Mouse (Mus musculus): ENCODE data around the gene Rela.
A peak's percentile ranks its signal among the peaks of the same experiment; 100 is the strongest.

Rela gene

GRCm38 (mm10) chr19:5612762-5613411, 24.4 kb upstream of the Rela start:
- DNase-seq (ENCODE audit: low read depth, low spot score) = no peak
- peaks cover 4% of the 10 kb centered on the region for H3K36me3 ChIP-seq (ENCODE audit: control insufficient read depth, insufficient read depth, low read length, poor library complexity, severe bottlenecking)
- H3K27me3 ChIP-seq (ENCODE audit: control insufficient read depth, insufficient read depth, low read length, poor library complexity, severe bottlenecking) = no peaks in the 10 kb centered on the region

GRCm38 (mm10) chr19:5614953-5615352, 22.3 kb upstream of the Rela start:
- Histone ChIP-seq H3K27me3 (ENCODE audit: control insufficient read depth, insufficient read depth, low read length, poor library complexity, severe bottlenecking) (no peaks in the 10 kb centered on the region), H3K36me3 (ENCODE audit: control insufficient read depth, insufficient read depth, low read length, poor library complexity, severe bottlenecking) (no peaks in the 10 kb centered on the region)
- no peak for DNase-seq (ENCODE audit: low read depth, low spot score)

GRCm38 (mm10) chr19:5620007-5620406, 17.3 kb upstream of the Rela start:
- DNase-seq (ENCODE audit: low read depth, low spot score) = no peak
- Histone ChIP-seq H3K27me3 (ENCODE audit: control insufficient read depth, insufficient read depth, low read length, poor library complexity, severe bottlenecking) (no peaks in the 10 kb centered on the region), H3K36me3 (ENCODE audit: control insufficient read depth, insufficient read depth, low read length, poor library complexity, severe bottlenecking) (no peaks in the 10 kb centered on the region)

- no peaks in the 10 kb centered on the region for H3K27me3 ChIP-seq (ENCODE audit: control insufficient read depth, insufficient read depth, low read length, poor library complexity, severe bottlenecking)
- H3K36me3 ChIP-seq (ENCODE audit: control insufficient read depth, insufficient read depth, low read length, poor library complexity, severe bottlenecking) = no peaks in the 10 kb centered on the region
- no peak for DNase-seq (ENCODE audit: low read depth, low spot score)
Observed at GRCm38 (mm10) chr19:5621884-5622283, 15.4 kb upstream of the Rela start.

- H3K36me3 ChIP-seq (ENCODE audit: control insufficient read depth, insufficient read depth, low read length, poor library complexity, severe bottlenecking) = no peaks in the 10 kb centered on the region
- DNase-seq (ENCODE audit: low read depth, low spot score) = no peak
- H3K27me3 ChIP-seq (ENCODE audit: control insufficient read depth, insufficient read depth, low read length, poor library complexity, severe bottlenecking) = no peaks in the 10 kb centered on the region
Observed at GRCm38 (mm10) chr19:5625311-5625710, 12.0 kb upstream of the Rela start.

GRCm38 (mm10) chr19:5629907-5630306, 7.4 kb upstream of the Rela start:
- H3K27me3 ChIP-seq (ENCODE audit: control insufficient read depth, insufficient read depth, low read length, poor library complexity, severe bottlenecking) = no peaks in the 10 kb centered on the region
- DNase-seq (ENCODE audit: low read depth, low spot score) = no peak
- H3K36me3 ChIP-seq (ENCODE audit: control insufficient read depth, insufficient read depth, low read length, poor library complexity, severe bottlenecking) = no peaks in the 10 kb centered on the region

GRCm38 (mm10) chr19:5632120-5632519, 5.2 kb upstream of the Rela start:
- DNase-seq (ENCODE audit: low read depth, low spot score) = no peak
- Histone ChIP-seq H3K36me3 (ENCODE audit: control insufficient read depth, insufficient read depth, low read length, poor library complexity, severe bottlenecking) (no peaks in the 10 kb centered on the region), H3K27me3 (ENCODE audit: control insufficient read depth, insufficient read depth, low read length, poor library complexity, severe bottlenecking) (no peaks in the 10 kb centered on the region; the same call in 1 of the 2 replicates)

GRCm38 (mm10) chr19:5636036-5636570, 1.2 kb upstream of the Rela start:
- Histone ChIP-seq H3K36me3 (ENCODE audit: control insufficient read depth, insufficient read depth, low read length, poor library complexity, severe bottlenecking) (peaks cover 10% of the 10 kb centered on the region), H3K27me3 (ENCODE audit: control insufficient read depth, insufficient read depth, low read length, poor library complexity, severe bottlenecking) (no peaks in the 10 kb centered on the region; the same call in 1 of the 2 replicates)
- DNase-seq (ENCODE audit: low read depth, low spot score) = no peak

- DNase-seq (ENCODE audit: low read depth, low spot score) = peak; percentile 32
- no peaks in the 10 kb centered on the region; the same call in 1 of the 2 replicates for H3K27me3 ChIP-seq (ENCODE audit: control insufficient read depth, insufficient read depth, low read length, poor library complexity, severe bottlenecking)
Observed at GRCm38 (mm10) chr19:5636571-5637041, 677 bp upstream of the Rela start.

GRCm38 (mm10) chr19:5638416-5639005, 1.2 kb downstream of the Rela start:
- no peaks in the 10 kb centered on the region; the same call in 1 of the 2 replicates for H3K27me3 ChIP-seq (ENCODE audit: control insufficient read depth, insufficient read depth, low read length, poor library complexity, severe bottlenecking)
- no peak for DNase-seq (ENCODE audit: low read depth, low spot score)
- peaks cover 19% of the 10 kb centered on the region for H3K36me3 ChIP-seq (ENCODE audit: control insufficient read depth, insufficient read depth, low read length, poor library complexity, severe bottlenecking)

More at GRCm38 (mm10) chr19:5636571-5637041, 677 bp upstream of the Rela start:
- H3K36me3 ChIP-seq (ENCODE audit: control insufficient read depth, insufficient read depth, low read length, poor library complexity, severe bottlenecking) = peaks cover 11% of the 10 kb centered on the region

- peaks cover 28% of the 10 kb centered on the region for H3K36me3 ChIP-seq (ENCODE audit: control insufficient read depth, insufficient read depth, low read length, poor library complexity, severe bottlenecking)
- DNase-seq (ENCODE audit: low read depth, low spot score) = no peak
- H3K27me3 ChIP-seq (ENCODE audit: control insufficient read depth, insufficient read depth, low read length, poor library complexity, severe bottlenecking) = no peaks in the 10 kb centered on the region; the same call in 1 of the 2 replicates
Observed at GRCm38 (mm10) chr19:5640339-5640738, 3.1 kb downstream of the Rela start.

- no peak for DNase-seq (ENCODE audit: low read depth, low spot score)
- peaks cover 32% of the 10 kb centered on the region for H3K36me3 ChIP-seq (ENCODE audit: control insufficient read depth, insufficient read depth, low read length, poor library complexity, severe bottlenecking)
- no peaks in the 10 kb centered on the region; the same call in 1 of the 2 replicates for H3K27me3 ChIP-seq (ENCODE audit: control insufficient read depth, insufficient read depth, low read length, poor library complexity, severe bottlenecking)
Observed at GRCm38 (mm10) chr19:5641021-5641420, 3.7 kb downstream of the Rela start.

GRCm38 (mm10) chr19:5641641-5642040, 4.4 kb downstream of the Rela start:
- DNase-seq (ENCODE audit: low read depth, low spot score) = no peak
- Histone ChIP-seq H3K36me3 (ENCODE audit: control insufficient read depth, insufficient read depth, low read length, poor library complexity, severe bottlenecking) (peaks cover 32% of the 10 kb centered on the region), H3K27me3 (ENCODE audit: control insufficient read depth, insufficient read depth, low read length, poor library complexity, severe bottlenecking) (no peaks in the 10 kb centered on the region)

- H3K36me3 ChIP-seq (ENCODE audit: control insufficient read depth, insufficient read depth, low read length, poor library complexity, severe bottlenecking) = peaks cover 33% of the 10 kb centered on the region
- no peak for DNase-seq (ENCODE audit: low read depth, low spot score)
- no peaks in the 10 kb centered on the region for H3K27me3 ChIP-seq (ENCODE audit: control insufficient read depth, insufficient read depth, low read length, poor library complexity, severe bottlenecking)
Observed at GRCm38 (mm10) chr19:5645280-5645679, 8.0 kb downstream of the Rela start.

GRCm38 (mm10) chr19:5646731-5647330, 9.5 kb downstream of the Rela start:
- no peak for DNase-seq (ENCODE audit: low read depth, low spot score)
- peaks cover 40% of the 10 kb centered on the region for H3K36me3 ChIP-seq (ENCODE audit: control insufficient read depth, insufficient read depth, low read length, poor library complexity, severe bottlenecking)
- no peaks in the 10 kb centered on the region for H3K27me3 ChIP-seq (ENCODE audit: control insufficient read depth, insufficient read depth, low read length, poor library complexity, severe bottlenecking)

All from splenic B cell, adult 2 months (primary cell).